Mouse (Mus musculus): ENCODE measurements around the gene Fam149b. TPM values are rescaled to one million over a fixed set of nuclear protein-coding genes. Genes with fewer than 3 reads are reported as not detected.
A peak's percentile ranks its signal among the peaks of the same experiment; 100 is the strongest.

The Fam149b gene
- total and polyA plus RNA-seq, 3 experiments: 15.8 to 21.9 (median 19.8) TPM

DNA sequence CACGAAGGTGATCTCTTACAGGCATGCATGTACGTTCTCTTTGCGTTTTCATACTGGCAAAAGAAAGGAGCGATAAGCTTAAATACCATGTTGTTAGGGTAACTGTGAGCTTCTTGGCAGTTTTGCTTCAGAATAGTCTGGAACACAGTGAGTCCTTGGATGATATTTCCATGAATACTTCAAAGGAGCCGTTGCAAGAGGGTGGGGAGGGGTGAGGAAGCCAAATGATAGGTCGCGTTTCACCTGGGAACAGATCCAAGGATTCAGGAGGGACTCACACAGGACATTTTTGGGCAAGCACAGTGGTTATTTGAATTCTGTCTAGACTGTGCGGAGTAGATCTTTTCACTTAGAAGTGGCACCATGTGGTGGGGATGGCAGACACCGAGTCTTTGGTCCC is 49.3 kb downstream of the Fam149b start:
- no peak overlapping the region for H3K4me3 ChIP-seq (replicated peaks in 1 of 3; ENCODE audit: low read depth in 2 of 3, low read length in 2 of 3, poor library complexity in 1 of 3)
- in situ Hi-C loops (cut with MboI; ENCODE audit: low pct_ligation_motif_present, low pct_unique_long_range_greater_than_20kb, low sequenced_read_pairs) (loop anchor here (5.0 to 10.0 kb wide), 2 partner anchors 35 to 278 kb away; partner anchors contain the start of gene Sec24c), dilution Hi-C loops (cut with MboI; ENCODE audit: extremely low pct_ligation_motif_present, extremely low pct_unique_long_range_greater_than_20kb, low sequenced_read_pairs) (no loop called here)
- H3K4me2 ChIP-seq (ENCODE audit: insufficient read depth, low read depth, poor library complexity, severe bottlenecking): no peak overlapping the region
- TF ChIP-seq ZKSCAN1 (IDR thresholded peaks at IDR 0.05; ENCODE audit: borderline replicate concordance, low read depth, low read length) (no peak), EP300 (IDR thresholded peaks at IDR 0.05; ENCODE audit: low read length) (no peak), MYC (IDR thresholded peaks at IDR 0.05; ENCODE audit: low read depth, low read length) (no peak), CHD2 (IDR thresholded peaks at IDR 0.05; ENCODE audit: low read length) (no peak), JUND (conservative IDR thresholded peaks at IDR 0.05; ENCODE audit: low read depth, low read length) (no peak), KAT2A (IDR thresholded peaks at IDR 0.05; ENCODE audit: insufficient replicate concordance, low read length) (no peak), NELFE (IDR thresholded peaks at IDR 0.05; ENCODE audit: low read depth, low read length) (no peak), POLR2A (IDR thresholded peaks at IDR 0.05; ENCODE audit: low read depth, low read length) (no peak), JUN (IDR thresholded peaks at IDR 0.05; ENCODE audit: insufficient read depth, low read depth, low read length) (no peak)
- H3K27me3 ChIP-seq (replicated peaks): no peaks in the 10 kb centered on the region
- no peaks in the 10 kb centered on the region for H3K9me3 ChIP-seq (replicated peaks; ENCODE audit: low read length)
- no peak for DNase-seq (ENCODE audit: extremely low read depth)
- no peak overlapping the region for H3K27ac ChIP-seq (ENCODE audit: insufficient read depth, low read depth)
- H3K9ac ChIP-seq (ENCODE audit: insufficient read depth, low read depth): no peak overlapping the region
- H3K4me1 ChIP-seq (ENCODE audit: control insufficient read depth in 1 of 2, insufficient read depth in 2 of 2): peaks cover 0 to 9% of the 10 kb centered on the region in 2 experiments; a peak in 2 of 4 replicates
- no peaks in the 10 kb centered on the region for H3K36me3 ChIP-seq (replicated peaks in 1 of 2; ENCODE audit: control insufficient read depth in 1 of 2, insufficient read depth in 1 of 2, low read length in 1 of 2)
- peaks cover 7% of the 10 kb centered on the region for H3K79me2 ChIP-seq (replicated peaks; ENCODE audit: control insufficient read depth, extremely low read depth, insufficient read depth, poor library complexity, severe bottlenecking)

DNA sequence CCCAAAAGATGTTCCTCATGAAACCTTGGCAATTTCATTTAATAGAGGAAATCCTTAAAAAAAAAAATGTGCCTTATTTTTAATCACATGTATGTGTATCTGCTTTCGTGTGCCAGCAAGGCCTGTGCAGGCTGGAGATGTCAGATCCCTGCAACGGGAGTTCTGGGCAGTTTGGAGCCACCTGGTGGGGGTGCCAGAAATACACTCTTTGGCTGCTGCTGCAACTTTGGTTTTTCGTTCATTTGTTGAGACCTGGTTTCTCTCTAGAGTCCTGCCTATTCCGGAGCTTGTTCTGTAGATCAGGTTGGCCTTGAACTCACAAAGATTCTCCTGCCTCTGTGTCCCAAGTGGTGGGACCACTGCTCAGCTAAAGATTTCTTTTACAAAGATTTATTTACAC is 50.9 kb downstream of the Fam149b start:
- Histone ChIP-seq H3K27me3 (replicated peaks) (no peaks in the 10 kb centered on the region), H3K4me2 (ENCODE audit: insufficient read depth, low read depth, poor library complexity, severe bottlenecking) (peak overlapping the region; percentile 24; the same call in 1 of the 2 replicates), H3K79me2 (replicated peaks; ENCODE audit: control insufficient read depth, extremely low read depth, insufficient read depth, poor library complexity, severe bottlenecking) (no peaks in the 10 kb centered on the region), H3K4me1 (ENCODE audit: control insufficient read depth in 1 of 2, insufficient read depth in 2 of 2) (peaks cover 2 to 8% of the 10 kb centered on the region in 2 experiments; a peak in 2 of 4 replicates), H3K4me3 (replicated peaks in 1 of 3; ENCODE audit: low read depth in 2 of 3, low read length in 2 of 3, poor library complexity in 1 of 3) (no peak overlapping the region), H3K9me3 (replicated peaks; ENCODE audit: low read length) (no peaks in the 10 kb centered on the region), H3K9ac (ENCODE audit: insufficient read depth, low read depth) (no peak overlapping the region), H3K36me3 (replicated peaks in 1 of 2; ENCODE audit: control insufficient read depth in 1 of 2, insufficient read depth in 1 of 2, low read length in 1 of 2) (no peaks in the 10 kb centered on the region), H3K27ac (ENCODE audit: insufficient read depth, low read depth) (no peak overlapping the region)
- dilution Hi-C loops (cut with MboI; ENCODE audit: extremely low pct_ligation_motif_present, extremely low pct_unique_long_range_greater_than_20kb, low sequenced_read_pairs): no loop called here
- in situ Hi-C loops (cut with MboI; ENCODE audit: low pct_ligation_motif_present, low pct_unique_long_range_greater_than_20kb, low sequenced_read_pairs): loop anchor here (5.0 to 10.0 kb wide), 2 partner anchors 33 to 276 kb away; partner anchors contain the start of gene Sec24c
- peak; percentile 53 for DNase-seq (ENCODE audit: extremely low read depth)
- TF ChIP-seq ZC3H11A (IDR thresholded peaks at IDR 0.05; ENCODE audit: low read depth, low read length) (no peak), SMC3 (IDR thresholded peaks at IDR 0.05; ENCODE audit: low read depth, low read length) (peak; percentile 79), JUN (IDR thresholded peaks at IDR 0.05; ENCODE audit: insufficient read depth, low read depth, low read length) (no peak), ZNF384 (IDR thresholded peaks at IDR 0.05; ENCODE audit: low read depth, low read length) (no peak), MEF2A (IDR thresholded peaks at IDR 0.05; ENCODE audit: borderline replicate concordance, low read depth, low read length) (0 out of 2 replicates have a peak, but pooled peaks have one; percentile 20), RAD21 (IDR thresholded peaks at IDR 0.05; ENCODE audit: low read depth, low read length) (peak; percentile 47), MYC (IDR thresholded peaks at IDR 0.05; ENCODE audit: low read depth, low read length) (peak; percentile 32; the same call in 1 of the 2 replicates), CTCF (conservative IDR thresholded peaks at IDR 0.05 in 1 of 2, IDR thresholded peaks at IDR 0.05 in 1 of 2; ENCODE audit: low read depth in 2 of 2, low read length in 2 of 2) (peak; percentile 27 to 79; a peak in 3 of 4 replicates), SIN3A (IDR thresholded peaks at IDR 0.05; ENCODE audit: low read length) (0 out of 2 replicates have a peak, but pooled peaks have one; percentile 37), IRF4 (IDR thresholded peaks at IDR 0.05; ENCODE audit: low read depth, low read length) (peak; percentile 27; the same call in 1 of the 2 replicates)

All from CH12.LX (cell line).